Mouse (Mus musculus): ENCODE measurements around the gene Rbm5. TPM values are rescaled to one million over a fixed set of nuclear protein-coding genes. Genes with fewer than 3 reads are reported as not detected.

Rbm5 gene
- polyA plus RNA-seq, 1 experiment from 2014 or later = 204 TPM

DNA sequence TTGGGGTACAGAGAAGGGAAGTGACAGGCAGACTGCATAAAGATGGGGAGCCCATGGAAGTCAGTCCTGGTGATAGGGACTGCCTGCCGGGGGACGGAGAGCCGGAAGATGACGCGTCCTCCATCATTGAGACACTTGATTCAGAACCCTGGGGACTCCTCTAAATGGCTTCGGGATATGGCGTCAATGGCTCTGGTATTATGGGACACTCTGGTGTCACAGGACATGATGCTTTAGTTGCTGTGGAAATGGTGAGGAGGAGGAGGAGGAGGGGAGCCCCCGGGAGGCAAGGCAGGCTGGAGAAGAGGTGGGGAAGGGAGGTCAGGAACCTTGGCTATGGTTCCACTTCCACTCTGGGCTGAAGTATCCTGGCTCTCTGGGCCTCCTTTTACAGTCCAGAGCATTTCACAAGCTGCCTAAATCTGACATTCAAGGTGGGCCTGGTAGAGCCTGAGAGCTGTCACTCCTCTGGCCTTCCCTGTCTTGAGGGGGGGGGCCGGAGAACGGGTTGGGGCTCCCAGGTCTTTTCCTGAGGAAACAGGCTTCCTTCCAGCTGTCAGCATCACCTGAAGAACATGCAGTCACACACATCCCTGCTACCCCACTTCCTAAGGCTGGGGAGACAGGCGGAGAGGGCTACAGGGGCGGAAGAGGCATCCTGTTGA, 75.2 kb downstream of the Rbm5 start:
- Histone ChIP-seq H3K9ac (replicated peaks; ENCODE audit: low read depth, low read length) (no peak overlapping the region), H3K27ac (ENCODE audit: low read length) (peak overlapping the region; percentile 52; the same call in 1 of the 2 replicates), H3K27me3 (ENCODE audit: control insufficient read depth, insufficient read depth, low read length) (no peaks in the 10 kb centered on the region), H3K4me2 (replicated peaks; ENCODE audit: low read depth, low read length) (no peak overlapping the region), H3K9me3 (ENCODE audit: control insufficient read depth, low read depth, low read length) (no peaks in the 10 kb centered on the region), H3K4me3 (ENCODE audit: low read depth, low read length) (no peak overlapping the region), H3K4me1 (ENCODE audit: control insufficient read depth, insufficient read depth, low read length) (peaks cover 64% of the 10 kb centered on the region), H3K36me3 (ENCODE audit: control insufficient read depth, insufficient read depth, low read length) (peaks cover 19% of the 10 kb centered on the region)
- 77% methylated on average over 12 of the region's 12 CpGs for WGBS
- no peak for ATAC-seq (ENCODE audit: insufficient number of reproducible peaks, insufficient read depth, low FRiP score, low read depth)

DNA sequence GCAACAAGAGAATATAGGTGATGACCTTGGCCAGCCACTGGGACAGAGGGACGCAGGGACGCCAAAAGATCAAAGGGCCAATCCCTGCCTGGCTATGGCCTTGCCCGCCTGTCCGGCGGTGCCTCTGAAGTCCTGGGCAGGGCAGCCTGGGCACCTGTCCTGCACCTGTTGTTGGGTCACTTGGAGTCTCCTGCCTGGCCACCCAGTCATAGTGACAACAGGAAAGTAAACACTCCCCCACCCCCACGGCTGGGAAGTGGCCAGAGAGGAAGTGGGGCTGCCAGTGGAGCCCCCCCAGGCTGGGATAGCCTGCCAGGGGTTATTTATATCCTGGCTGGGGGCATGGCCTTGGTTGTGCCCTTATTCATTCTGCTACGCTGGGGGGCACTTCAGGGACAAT, 76.2 kb downstream of the Rbm5 start:
- peaks cover 54% of the 10 kb centered on the region for H3K4me1 ChIP-seq (ENCODE audit: control insufficient read depth, insufficient read depth, low read length)
- no peak for ATAC-seq (ENCODE audit: insufficient number of reproducible peaks, insufficient read depth, low FRiP score, low read depth)

DNA sequence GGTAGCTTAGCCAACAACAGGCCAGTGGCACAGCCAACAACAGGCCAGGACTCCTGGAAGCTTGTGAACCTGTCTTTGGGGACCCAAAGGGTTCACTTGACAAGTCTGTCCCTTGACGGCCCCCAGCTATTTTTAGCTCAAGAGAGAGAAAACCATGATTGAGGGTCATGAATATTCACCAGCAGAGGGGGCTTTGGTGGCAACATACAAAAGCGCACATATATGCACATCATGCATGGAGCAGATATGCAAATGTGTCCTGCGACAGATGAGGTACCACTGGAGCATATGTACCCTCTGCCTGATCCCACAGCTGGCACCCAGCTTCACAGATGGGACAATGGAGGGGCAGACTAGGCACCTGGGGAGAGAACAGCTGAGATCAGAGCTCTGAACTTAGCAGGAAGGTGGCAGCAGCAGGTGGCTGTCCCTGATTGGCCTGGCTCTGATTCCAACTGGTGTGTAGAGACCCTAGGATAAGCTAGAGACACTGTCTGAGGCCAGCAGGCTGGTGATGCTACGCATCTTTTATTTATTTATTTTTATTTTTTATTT, 77.3 kb downstream of the Rbm5 start:
- no peaks in the 10 kb centered on the region for H3K27me3 ChIP-seq (ENCODE audit: control insufficient read depth, insufficient read depth, low read length)
- no peak for ATAC-seq (ENCODE audit: insufficient number of reproducible peaks, insufficient read depth, low FRiP score, low read depth)
- no peaks in the 10 kb centered on the region for H3K9me3 ChIP-seq (ENCODE audit: control insufficient read depth, low read depth, low read length)
- H3K36me3 ChIP-seq (ENCODE audit: control insufficient read depth, insufficient read depth, low read length) = peaks cover 36% of the 10 kb centered on the region
- H3K27ac ChIP-seq (ENCODE audit: low read length) = no peak overlapping the region
- WGBS = 72% methylated on average over 4 of the region's 4 CpGs
- H3K9ac ChIP-seq (replicated peaks; ENCODE audit: low read depth, low read length) = no peak overlapping the region
- peaks cover 43% of the 10 kb centered on the region for H3K4me1 ChIP-seq (ENCODE audit: control insufficient read depth, insufficient read depth, low read length)
- no peak overlapping the region for H3K4me3 ChIP-seq (ENCODE audit: low read depth, low read length)
- no peak overlapping the region for H3K4me2 ChIP-seq (replicated peaks; ENCODE audit: low read depth, low read length)

More for the DNA sequence above, 76.2 kb downstream of the Rbm5 start:
- no peaks in the 10 kb centered on the region for H3K27me3 ChIP-seq (ENCODE audit: control insufficient read depth, insufficient read depth, low read length)
- H3K36me3 ChIP-seq (ENCODE audit: control insufficient read depth, insufficient read depth, low read length) = peaks cover 26% of the 10 kb centered on the region
- H3K4me2 ChIP-seq (replicated peaks; ENCODE audit: low read depth, low read length) = no peak overlapping the region
- 72% methylated on average over 7 of the region's 7 CpGs for WGBS
- no peak overlapping the region for H3K9ac ChIP-seq (replicated peaks; ENCODE audit: low read depth, low read length)
- H3K4me3 ChIP-seq (ENCODE audit: low read depth, low read length) = no peak overlapping the region
- no peak overlapping the region for H3K27ac ChIP-seq (ENCODE audit: low read length)
- no peaks in the 10 kb centered on the region for H3K9me3 ChIP-seq (ENCODE audit: control insufficient read depth, low read depth, low read length)

DNA sequence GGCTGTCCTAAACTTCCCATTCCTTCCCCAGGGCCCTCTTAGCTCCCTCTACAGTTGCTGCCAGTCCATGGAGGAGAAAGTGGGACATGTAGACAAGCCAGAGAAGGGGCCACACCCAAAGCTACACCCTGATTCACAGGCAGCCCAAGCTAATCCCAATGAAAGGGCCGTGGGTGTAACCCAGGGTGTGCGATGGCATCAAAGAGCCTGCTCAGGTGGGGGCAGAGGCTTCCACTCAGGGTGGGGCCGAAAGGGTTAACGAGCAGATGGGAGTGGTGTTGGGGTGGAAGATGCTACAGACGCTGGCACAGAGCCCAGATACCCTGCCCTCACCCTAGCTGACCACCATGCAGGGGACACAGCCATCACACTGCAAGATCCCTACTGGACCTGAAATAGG, 78.0 kb downstream of the Rbm5 start:
- Histone ChIP-seq H3K36me3 (ENCODE audit: control insufficient read depth, insufficient read depth, low read length) (peaks cover 44% of the 10 kb centered on the region), H3K4me2 (replicated peaks; ENCODE audit: low read depth, low read length) (no peak overlapping the region)
- no peak for ATAC-seq (ENCODE audit: insufficient number of reproducible peaks, insufficient read depth, low FRiP score, low read depth)

DNA sequence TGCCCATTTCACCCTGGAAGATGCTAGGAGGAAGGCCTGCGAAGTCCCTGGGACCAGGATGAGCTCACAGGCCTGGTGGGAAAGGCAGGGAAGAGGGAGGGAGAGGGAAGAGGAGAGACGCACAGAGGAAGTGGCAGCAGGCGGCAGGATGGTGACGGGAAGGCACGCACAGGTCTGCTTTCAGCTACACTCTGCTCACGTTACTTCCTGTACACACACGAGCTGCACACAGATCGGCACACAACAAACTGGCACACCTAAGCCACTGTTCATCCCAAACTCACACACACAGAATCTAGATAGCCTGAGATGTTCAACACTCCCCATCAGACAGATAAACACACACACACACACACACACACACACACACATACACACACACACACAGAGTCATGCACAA, 80.4 kb downstream of the Rbm5 start:
- H3K36me3 ChIP-seq (ENCODE audit: control insufficient read depth, insufficient read depth, low read length) = peaks cover 61% of the 10 kb centered on the region
- H3K27me3 ChIP-seq (ENCODE audit: control insufficient read depth, insufficient read depth, low read length) = no peaks in the 10 kb centered on the region
- no peak overlapping the region for H3K4me3 ChIP-seq (ENCODE audit: low read depth, low read length)
- no peak overlapping the region for H3K4me2 ChIP-seq (replicated peaks; ENCODE audit: low read depth, low read length)
- H3K27ac ChIP-seq (ENCODE audit: low read length) = no peak overlapping the region
- 81% methylated on average over 8 of the region's 8 CpGs for WGBS
- no peak for ATAC-seq (ENCODE audit: insufficient number of reproducible peaks, insufficient read depth, low FRiP score, low read depth)
- H3K9me3 ChIP-seq (ENCODE audit: control insufficient read depth, low read depth, low read length) = no peaks in the 10 kb centered on the region
- peaks cover 13% of the 10 kb centered on the region; the same call in 1 of the 2 replicates for H3K4me1 ChIP-seq (ENCODE audit: control insufficient read depth, insufficient read depth, low read length)
- H3K9ac ChIP-seq (replicated peaks; ENCODE audit: low read depth, low read length) = no peak overlapping the region

More for the DNA sequence above, 78.0 kb downstream of the Rbm5 start:
- no peaks in the 10 kb centered on the region for H3K9me3 ChIP-seq (ENCODE audit: control insufficient read depth, low read depth, low read length)
- H3K27ac ChIP-seq (ENCODE audit: low read length) = no peak overlapping the region
- H3K4me1 ChIP-seq (ENCODE audit: control insufficient read depth, insufficient read depth, low read length) = peaks cover 36% of the 10 kb centered on the region
- H3K4me3 ChIP-seq (ENCODE audit: low read depth, low read length) = no peak overlapping the region
- 61% methylated on average over 5 of the region's 5 CpGs for WGBS
- no peak overlapping the region for H3K9ac ChIP-seq (replicated peaks; ENCODE audit: low read depth, low read length)
- no peaks in the 10 kb centered on the region for H3K27me3 ChIP-seq (ENCODE audit: control insufficient read depth, insufficient read depth, low read length)

Other genes starting within 250 kb of the Rbm5 start
- gene Tmem115, start 237.1 kb downstream of the Rbm5 start, polyA plus RNA-seq (2014; fragmentation: Nextera tagmentation; extraction: Ambion mirVana) = 45.9 and 46.6 TPM in 2 replicates
- gene Cyb561d2, start 228.8 kb downstream of the Rbm5 start, polyA plus RNA-seq (2014; fragmentation: Nextera tagmentation; extraction: Ambion mirVana) = 23.8 and 29.2 TPM in 2 replicates
- gene Nprl2, start 228.8 kb downstream of the Rbm5 start, polyA plus RNA-seq (2014; fragmentation: Nextera tagmentation; extraction: Ambion mirVana) = 44.7 and 46.0 TPM in 2 replicates
- gene Zmynd10, start 223.7 kb downstream of the Rbm5 start, polyA plus RNA-seq (2014; fragmentation: Nextera tagmentation; extraction: Ambion mirVana) = 0.52 and 0.74 TPM in 2 replicates
- gene Rassf1, start 219.4 kb downstream of the Rbm5 start, polyA plus RNA-seq (2014; fragmentation: Nextera tagmentation; extraction: Ambion mirVana) = 53.6 and 54.1 TPM in 2 replicates
- gene Tusc2, start 207.7 kb downstream of the Rbm5 start, polyA plus RNA-seq (2014; fragmentation: Nextera tagmentation; extraction: Ambion mirVana) = 36.2 and 40.3 TPM in 2 replicates
- gene Hyal2, start 203.1 kb downstream of the Rbm5 start, polyA plus RNA-seq (2014; fragmentation: Nextera tagmentation; extraction: Ambion mirVana) = 119 and 127 TPM in 2 replicates
- 10.3 and 12.1 TPM in 2 replicates for gene Hyal1, start 194.1 kb downstream of the Rbm5 start, polyA plus RNA-seq (2014; fragmentation: Nextera tagmentation; extraction: Ambion mirVana)
- 17.3 and 19.9 TPM in 2 replicates for gene Naa80, start 192.1 kb downstream of the Rbm5 start, polyA plus RNA-seq (2014; fragmentation: Nextera tagmentation; extraction: Ambion mirVana)
- 1.0 and 1.4 TPM in 2 replicates for gene Hyal3, start 190.2 kb downstream of the Rbm5 start, polyA plus RNA-seq (2014; fragmentation: Nextera tagmentation; extraction: Ambion mirVana)
- 54.0 and 61.1 TPM in 2 replicates for gene Ifrd2, start 183.4 kb downstream of the Rbm5 start, polyA plus RNA-seq (2014; fragmentation: Nextera tagmentation; extraction: Ambion mirVana)
- gene Sema3b, start 161.8 kb downstream of the Rbm5 start, polyA plus RNA-seq (2014; fragmentation: Nextera tagmentation; extraction: Ambion mirVana) = 6.1 and 7.9 TPM in 2 replicates
- gene Gnai2, start 135.6 kb downstream of the Rbm5 start, polyA plus RNA-seq (2014; fragmentation: Nextera tagmentation; extraction: Ambion mirVana) = 359 TPM in 2 replicates
- gene Slc38a3, start 101.5 kb downstream of the Rbm5 start, polyA plus RNA-seq (2014; fragmentation: Nextera tagmentation; extraction: Ambion mirVana) = 3.7 and 7.1 TPM in 2 replicates
- gene Gnat1, start 91.3 kb downstream of the Rbm5 start, polyA plus RNA-seq (2014; fragmentation: Nextera tagmentation; extraction: Ambion mirVana) = 1.8 and 2.4 TPM in 2 replicates
- gene Sema3f, start 60.5 kb downstream of the Rbm5 start, polyA plus RNA-seq (2014; fragmentation: Nextera tagmentation; extraction: Ambion mirVana) = 30.2 and 33.2 TPM in 2 replicates
- 76.5 and 83.3 TPM in 2 replicates for gene Rbm6, start 102.2 kb upstream of the Rbm5 start, polyA plus RNA-seq (2014; fragmentation: Nextera tagmentation; extraction: Ambion mirVana)
- 15.2 and 20.7 TPM in 2 replicates for gene Mon1a, start 117.2 kb upstream of the Rbm5 start, polyA plus RNA-seq (2014; fragmentation: Nextera tagmentation; extraction: Ambion mirVana)
- gene Mst1r, start 135.9 kb upstream of the Rbm5 start, polyA plus RNA-seq (2014; fragmentation: Nextera tagmentation; extraction: Ambion mirVana) = 3.3 and 5.1 TPM in 2 replicates
- gene Actl11, start 157.5 kb upstream of the Rbm5 start, polyA plus RNA-seq (2014; fragmentation: Nextera tagmentation; extraction: Ambion mirVana) = not detected in 2 replicates
- gene Camkv, start 164.7 kb upstream of the Rbm5 start, polyA plus RNA-seq (2014; fragmentation: Nextera tagmentation; extraction: Ambion mirVana) = 1.6 and 1.9 TPM in 2 replicates
- gene Traip, start 179.1 kb upstream of the Rbm5 start, polyA plus RNA-seq (2014; fragmentation: Nextera tagmentation; extraction: Ambion mirVana) = 18.9 and 21.2 TPM in 2 replicates
- gene Uba7, start 204.5 kb upstream of the Rbm5 start, polyA plus RNA-seq (2014; fragmentation: Nextera tagmentation; extraction: Ambion mirVana) = 48.7 and 54.0 TPM in 2 replicates
- gene Gm20661, start 212.1 kb upstream of the Rbm5 start, polyA plus RNA-seq (2014; fragmentation: Nextera tagmentation; extraction: Ambion mirVana) = 11.6 and 12.8 TPM in 2 replicates
- gene Inka1, start 214.9 kb upstream of the Rbm5 start, polyA plus RNA-seq (2014; fragmentation: Nextera tagmentation; extraction: Ambion mirVana) = 52.9 and 64.9 TPM in 2 replicates
- 19.7 and 23.9 TPM in 2 replicates for gene Cdhr4, start 221.5 kb upstream of the Rbm5 start, polyA plus RNA-seq (2014; fragmentation: Nextera tagmentation; extraction: Ambion mirVana)
- 0.20 and 0.84 TPM in 2 replicates for gene Gm20662, start 225.4 kb upstream of the Rbm5 start, polyA plus RNA-seq (2014; fragmentation: Nextera tagmentation; extraction: Ambion mirVana)
- gene Ip6k1, start 231.5 kb upstream of the Rbm5 start, polyA plus RNA-seq (2014; fragmentation: Nextera tagmentation; extraction: Ambion mirVana) = 29.1 and 29.2 TPM in 2 replicates